18 mouse cellular contexts compared by ENCODE assay signal in genomic region chr11:28760751-28761150, GRCm38 (mm10).
"Had no signal": no experiment of that assay in that cellular context is flagged by ENCODE, and none has a peak within 500 bp of the region (broad histone marks: within the 10 kb centered on the region; RNA-seq: fewer than 3 reads in every experiment).

No protein-coding gene starts in this region.

- H3K27ac ChIP-seq: liver, embryonic 15.5 days; lung, embryonic 15.5 days; macrophage; midbrain, embryonic 13.5 days; midbrain, embryonic 15.5 days; neural tube, embryonic 12.5 days had no signal

- H3K9ac ChIP-seq: liver, embryonic 15.5 days; liver, postnatal 0 days; lung, embryonic 15.5 days; midbrain, embryonic 13.5 days; midbrain, embryonic 15.5 days; neural tube, embryonic 12.5 days had no signal

- ATAC-seq: liver, postnatal 0 days; lung, postnatal 0 days; midbrain, embryonic 13.5 days; midbrain, embryonic 15.5 days had no signal

- DNase-seq: liver, postnatal 0 days; lung, adult 2 months; lung, postnatal 14 days; lung, postnatal 36 days; right cerebral cortex, postnatal 14 days; spleen, adult 18-20 months; thymus, adult 18-20 months; thymus, postnatal 14 days; thymus, postnatal 36 days had no signal

- H3K4me1 ChIP-seq: liver, embryonic 15.5 days; lung, embryonic 15.5 days; megakaryocyte, embryonic 14.5 days; midbrain, embryonic 13.5 days; midbrain, embryonic 15.5 days; neural tube, embryonic 12.5 days had no signal

- H3K4me2 ChIP-seq: liver, embryonic 15.5 days; lung, embryonic 15.5 days; midbrain, embryonic 11.5 days; midbrain, embryonic 13.5 days; midbrain, embryonic 15.5 days; neural tube, embryonic 12.5 days had no signal

- H3K27me3 ChIP-seq: liver, embryonic 15.5 days; lung, embryonic 15.5 days; megakaryocyte, embryonic 14.5 days; midbrain, embryonic 13.5 days; midbrain, embryonic 15.5 days; neural tube, embryonic 12.5 days had no signal

- H3K9me3 ChIP-seq: liver, embryonic 15.5 days; lung, embryonic 15.5 days; megakaryocyte, embryonic 14.5 days; midbrain, embryonic 13.5 days; midbrain, embryonic 15.5 days; neural tube, embryonic 12.5 days had no signal

- H3K36me3 ChIP-seq: liver, embryonic 15.5 days; lung, embryonic 15.5 days; midbrain, embryonic 13.5 days; midbrain, embryonic 15.5 days; neural tube, embryonic 12.5 days had no signal

- H3K4me3 ChIP-seq: liver, embryonic 15.5 days; lung, embryonic 15.5 days; megakaryocyte, embryonic 14.5 days; midbrain, embryonic 13.5 days; midbrain, embryonic 15.5 days; neural tube, embryonic 12.5 days had no signal
